Mouse (Mus musculus) MEL (cell line): Measurements from ENCODE around the gene Cbln1. TPM values are rescaled to one million over a fixed set of nuclear protein-coding genes. Genes with fewer than 3 reads are reported as not detected.

ENCODE experiments used
- DNase-seq: peaks from one replicate; pipeline ENCODE4 v3.0.0; 2011; ENCODE audit warnings: low read depth, low spot score
- H3K27ac ChIP-seq: 2 replicates; pipeline ENCODE4 v1.5.1; 2012; ENCODE audit warnings: low read depth, mild to moderate bottlenecking, control low read depth, low read length, moderate library complexity; ENCODE audit not compliant: control insufficient read depth
- H3K27me3 ChIP-seq, 2 experiments: fragments of 150-350 bp in 1 of 2; sonication (generic) in 1 of 2; 2 replicates each; pipeline ENCODE4 v1.6.1; 2012; ENCODE audit warnings: low read length in 2 of 2, mild to moderate bottlenecking in 2 of 2, improper control_type of control experiment in 1 of 2, moderate library complexity in 1 of 2; ENCODE audit not compliant: insufficient read depth in 2 of 2, control insufficient read depth in 1 of 2
- H3K36me3 ChIP-seq, 2 experiments: 2 replicates each; pipeline ENCODE4 v1.6.1; 2012 to 2014; ENCODE audit warnings: low read length in 2 of 2, improper control_type of control experiment in 1 of 2, inconsistent platforms in 1 of 2, mild to moderate bottlenecking in 1 of 2; ENCODE audit not compliant: insufficient read depth in 2 of 2, control insufficient read depth in 1 of 2
- H3K4me1 ChIP-seq, 2 experiments: fragments of 150-350 bp in 1 of 2; sonication (generic) in 1 of 2; 2 replicates each; pipeline ENCODE4 v1.6.1; 2012; ENCODE audit warnings: low read length in 2 of 2, improper control_type of control experiment in 1 of 2, mild to moderate bottlenecking in 1 of 2; ENCODE audit not compliant: insufficient read depth in 2 of 2, control insufficient read depth in 1 of 2
- H3K4me3 ChIP-seq, 2 experiments: fragments of 150-350 bp in 1 of 2; sonication (generic) in 1 of 2; 2 replicates each; pipeline ENCODE4 v1.5.1; 2012; ENCODE audit warnings: low read depth in 2 of 2, low read length in 2 of 2, mild to moderate bottlenecking in 2 of 2, moderate library complexity in 2 of 2, control low read depth in 1 of 2, improper control_type of control experiment in 1 of 2; ENCODE audit not compliant: control insufficient read depth in 1 of 2, insufficient read depth in 1 of 2
- H3K79me2 ChIP-seq: 2 replicates; pipeline ENCODE4 v1.6.1; 2012; ENCODE audit warnings: mild to moderate bottlenecking, low read length, moderate library complexity; ENCODE audit not compliant: control insufficient read depth, poor library complexity, insufficient read depth
- H3K9ac ChIP-seq: 2 replicates; pipeline ENCODE4 v1.6.1; 2012; ENCODE audit warnings: low read depth, mild to moderate bottlenecking, control low read depth, low read length, moderate library complexity; ENCODE audit not compliant: control insufficient read depth, poor library complexity, severe bottlenecking
- H3K9me3 ChIP-seq: fragments of 150-350 bp; sonication (generic); replicated peaks from 2 replicates; pipeline ENCODE4 v1.6.1; 2012; ENCODE audit warnings: mild to moderate bottlenecking, low read length, improper control_type of control experiment, moderate library complexity; ENCODE audit not compliant: insufficient read depth
- CHD1 ChIP-seq: IDR thresholded peaks from 2 replicates; pipeline ENCODE4 v1.6.1; 2012; ENCODE audit warnings: low read depth, mild to moderate bottlenecking, inconsistent platforms, low read length, improper control_type of control experiment
- E2F4 ChIP-seq: IDR thresholded peaks from 2 replicates; pipeline ENCODE4 v1.6.1; 2011; ENCODE audit warnings: low read depth, low read length, improper control_type of control experiment, borderline replicate concordance
- ELF1 ChIP-seq: IDR thresholded peaks from 2 replicates; pipeline ENCODE4 v1.6.1; 2014; ENCODE audit warnings: low read depth, mild to moderate bottlenecking, inconsistent platforms, low read length, improper control_type of control experiment, moderate library complexity
- GABPA ChIP-seq: IDR thresholded peaks from 2 replicates; pipeline ENCODE4 v1.6.1; 2012; ENCODE audit warnings: low read depth, mild to moderate bottlenecking, inconsistent platforms, low read length, improper control_type of control experiment, moderate library complexity
- HCFC1 ChIP-seq: IDR thresholded peaks from 2 replicates; pipeline ENCODE4 v1.6.1; 2012; ENCODE audit warnings: low read depth, mild to moderate bottlenecking, inconsistent platforms, low read length, improper control_type of control experiment, moderate library complexity
- KAT2A ChIP-seq: conservative IDR thresholded peaks from 2 replicates; pipeline ENCODE4 v1.6.1; 2012; ENCODE audit warnings: low read depth, low read length, improper control_type of control experiment, inconsistent platforms
- MAFK ChIP-seq: IDR thresholded peaks from 2 replicates; pipeline ENCODE4 v1.6.1; 2011; ENCODE audit warnings: low read depth, mild to moderate bottlenecking, low read length, improper control_type of control experiment, borderline replicate concordance
- MAZ ChIP-seq: IDR thresholded peaks from 2 replicates; pipeline ENCODE4 v1.6.1; 2012; ENCODE audit warnings: low read depth, mild to moderate bottlenecking, inconsistent platforms, low read length, improper control_type of control experiment
- MYB ChIP-seq: IDR thresholded peaks from 2 replicates; pipeline ENCODE4 v1.6.1; 2011; ENCODE audit warnings: mild to moderate bottlenecking, low read depth, low read length, improper control_type of control experiment
- NRF1 ChIP-seq: IDR thresholded peaks from 2 replicates; pipeline ENCODE4 v1.6.1; 2014; ENCODE audit warnings: low read depth, mild to moderate bottlenecking, inconsistent platforms, low read length, improper control_type of control experiment, moderate library complexity; ENCODE audit not compliant: poor library complexity, insufficient read depth, severe bottlenecking
- POLR2AphosphoS2 ChIP-seq: IDR thresholded peaks from 2 replicates; pipeline ENCODE4 v1.6.1; 2011; ENCODE audit warnings: low read length, improper control_type of control experiment
- POLR2AphosphoS5 ChIP-seq: IDR thresholded peaks from 2 replicates; pipeline ENCODE4 v1.6.1; 2012; ENCODE audit warnings: low read depth, borderline replicate concordance, mild to moderate bottlenecking, inconsistent platforms, low read length, moderate library complexity, mixed read lengths
- RAD21 ChIP-seq: IDR thresholded peaks from 2 replicates; pipeline ENCODE4 v1.6.1; 2011; ENCODE audit warnings: mild to moderate bottlenecking, low read depth, low read length, improper control_type of control experiment
- RCOR1 ChIP-seq: IDR thresholded peaks from 2 replicates; pipeline ENCODE4 v1.6.1; 2012; ENCODE audit warnings: low read depth, mild to moderate bottlenecking, inconsistent platforms, low read length, improper control_type of control experiment
- SMC3 ChIP-seq: IDR thresholded peaks from 2 replicates; pipeline ENCODE4 v1.6.1; 2011; ENCODE audit warnings: low read depth, low read length, improper control_type of control experiment
- TBP ChIP-seq: IDR thresholded peaks from 2 replicates; pipeline ENCODE4 v1.8.0; 2011; ENCODE audit warnings: low read depth, low read length, improper control_type of control experiment
- UBTF ChIP-seq: IDR thresholded peaks from 2 replicates; pipeline ENCODE4 v1.6.1; 2012; ENCODE audit warnings: low read depth, mild to moderate bottlenecking, inconsistent platforms, low read length, improper control_type of control experiment, moderate library complexity, borderline replicate concordance; ENCODE audit not compliant: insufficient read depth
- USF1 ChIP-seq: IDR thresholded peaks from 2 replicates; pipeline ENCODE4 v1.6.1; 2014; ENCODE audit warnings: low read depth, mild to moderate bottlenecking, inconsistent platforms, low read length, improper control_type of control experiment, moderate library complexity
- polyA plus RNA-seq, 2 experiments: library from polyadenylated mRNA; stranded (reverse) in 1 of 2; unstranded in 1 of 2; fragments of >175 nt in 1 of 2; fragments of >200 nt in 1 of 2; gene quantifications; 2 replicates each; pipeline versions ENCODE4 v1.2.1 to v1.2.4; 2012; ENCODE audit warnings: low replicate concordance in 2 of 2, low read depth in 1 of 2; ENCODE audit not compliant: insufficient read length in 2 of 2, insufficient read depth in 1 of 2, missing spikeins in 1 of 2
- total RNA-seq: library from RNA; depleted of rRNA; stranded (reverse); fragments of 300-350 nt; gene quantifications from 2 replicates; pipeline ENCODE4 v1.2.3, GENCODE M21; 2012

The Cbln1 gene
- total and polyA plus RNA-seq, 3 experiments = not detected

GRCm38 (mm10) chr8:87452815-87453214 is 19.6 kb downstream of the Cbln1 start:
- Histone ChIP-seq H3K36me3 (no peaks in the 10 kb centered on the region), H3K79me2 (no peaks in the 10 kb centered on the region), H3K27me3 (no peaks in the 10 kb centered on the region), H3K9me3 (no peaks in the 10 kb centered on the region), H3K9ac (no peak overlapping the region), H3K27ac (no peak overlapping the region), H3K4me1 (no peaks in the 10 kb centered on the region), H3K4me3 (no peak overlapping the region)
- TF ChIP-seq KAT2A (no peak), UBTF (no peak), RCOR1 (no peak), SMC3 (no peak), RAD21 (no peak), GABPA (no peak), HCFC1 (no peak)
- no peak for DNase-seq

- Histone ChIP-seq H3K4me3 (no peak overlapping the region), H3K36me3 (no peaks in the 10 kb centered on the region), H3K9me3 (no peaks in the 10 kb centered on the region), H3K27ac (no peak overlapping the region), H3K79me2 (no peaks in the 10 kb centered on the region), H3K27me3 (no peaks in the 10 kb centered on the region), H3K4me1 (no peaks in the 10 kb centered on the region), H3K9ac (no peak overlapping the region)
- TF ChIP-seq RCOR1 = no peak
- TF ChIP-seq USF1 = no peak
- TF ChIP-seq MAFK = no peak
- TF ChIP-seq KAT2A = no peak
- no peak for TF ChIP-seq NRF1
- no peak for TF ChIP-seq POLR2AphosphoS5
- TF ChIP-seq ELF1 = no peak
- DNase-seq = no peak
Measured at GRCm38 (mm10) chr8:87451737-87452136, 20.7 kb downstream of the Cbln1 start.

- Histone ChIP-seq H3K36me3 (no peaks in the 10 kb centered on the region), H3K27me3 (no peaks in the 10 kb centered on the region), H3K4me3 (no peak overlapping the region), H3K4me1 (no peaks in the 10 kb centered on the region), H3K9ac (no peak overlapping the region), H3K27ac (no peak overlapping the region), H3K9me3 (no peaks in the 10 kb centered on the region), H3K79me2 (no peaks in the 10 kb centered on the region)
- TF ChIP-seq USF1 = no peak
- no peak for TF ChIP-seq MAZ
- TF ChIP-seq E2F4 = no peak
- no peak for TF ChIP-seq RAD21
- TF ChIP-seq MYB = no peak
- no peak for TF ChIP-seq CHD1
- TF ChIP-seq POLR2AphosphoS2 = no peak
- no peak for TF ChIP-seq TBP
- no peak for DNase-seq
Measured at GRCm38 (mm10) chr8:87434592-87434991, 37.8 kb downstream of the Cbln1 start.
